9 mouse cellular contexts compared by ENCODE assay signal in the genomic region with DNA sequence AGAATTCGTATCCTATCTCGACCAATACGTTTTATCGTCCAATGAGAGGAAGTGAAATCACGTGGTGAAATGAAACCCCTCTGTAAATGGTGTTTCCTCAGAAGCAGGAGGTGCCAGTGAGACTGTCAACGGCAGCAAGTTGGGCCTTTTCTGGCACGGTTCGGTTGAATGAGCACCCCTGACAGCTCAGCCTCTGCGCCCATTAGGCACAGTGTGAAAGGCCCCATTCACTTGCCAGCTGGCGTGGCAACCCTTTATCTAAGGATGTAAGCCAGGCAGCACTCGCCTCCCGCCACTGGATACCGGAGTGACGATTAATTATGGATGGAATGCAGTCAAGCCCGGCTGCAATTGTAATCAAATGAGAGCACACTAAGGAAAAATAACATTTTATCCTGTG.
DNase-seq lines count a peak whose midpoint lies in the region; ATAC-seq and TF ChIP-seq lines count a peak whose summit lies in the region.
"Had no signal": no experiment of that assay in that cellular context is flagged by ENCODE, and none has a peak within 500 bp of the region (broad histone marks: within the 10 kb centered on the region; RNA-seq: fewer than 3 reads in every experiment).

No protein-coding gene starts in this region.

- no peak for TF ChIP-seq CTCF in left cerebral cortex, adult 2 months (IDR thresholded peaks at IDR 0.05)
- TF ChIP-seq CTCF in midbrain, postnatal 0 days (IDR thresholded peaks at IDR 0.05) = no peak

- intact Hi-C loops in left cerebral cortex, adult 2 months (cut with DNase I) = no loop called here

- H3K36me3 ChIP-seq in forebrain, embryonic 12.5 days (replicated peaks) = no peaks in the 10 kb centered on the region
- H3K36me3 ChIP-seq in heart, embryonic 15.5 days = no peaks in the 10 kb centered on the region
- no peaks in the 10 kb centered on the region for H3K36me3 ChIP-seq in midbrain, postnatal 0 days (ENCODE audit: insufficient read depth, low read length)

- H3K9me3 ChIP-seq in forebrain, embryonic 12.5 days = no peaks in the 10 kb centered on the region
- no peaks in the 10 kb centered on the region for H3K9me3 ChIP-seq in heart, embryonic 15.5 days (replicated peaks)
- no peaks in the 10 kb centered on the region for H3K9me3 ChIP-seq in midbrain, postnatal 0 days (ENCODE audit: low read length)

- peaks cover 19% of the 10 kb centered on the region for H3K4me1 ChIP-seq in forebrain, embryonic 12.5 days
- H3K4me1 ChIP-seq in heart, embryonic 15.5 days (replicated peaks) = peaks cover 11% of the 10 kb centered on the region; the same call in 1 of the 2 replicates
- peaks cover 4% of the 10 kb centered on the region for H3K4me1 ChIP-seq in midbrain, postnatal 0 days (ENCODE audit: insufficient read depth, low read length)
- H3K4me1 ChIP-seq: megakaryocyte, embryonic 14.5 days had no signal

- H3K27ac ChIP-seq in left cerebral cortex, adult 2 months = no peak overlapping the region
- peak overlapping the region; percentile 59; the same call in 1 of the 2 replicates for H3K27ac ChIP-seq in forebrain, embryonic 12.5 days
- H3K27ac ChIP-seq in heart, embryonic 15.5 days = no peak overlapping the region
- H3K27ac ChIP-seq in midbrain, postnatal 0 days (ENCODE audit: low read depth, low read length) = 0 out of 2 replicates have a peak overlapping the region, but pooled peaks have one; percentile 19

- peak overlapping the region; percentile 32 for H3K4me2 ChIP-seq in forebrain, embryonic 12.5 days
- H3K4me2 ChIP-seq in heart, embryonic 15.5 days = peak overlapping the region; percentile 53
- H3K4me2 ChIP-seq in midbrain, postnatal 0 days (ENCODE audit: low read depth, low read length, poor library complexity, severe bottlenecking) = peak overlapping the region; percentile 33

- WGBS in forebrain, embryonic 12.5 days = 14% methylated on average over 15 of the region's 15 CpGs
- WGBS in heart, embryonic 15.5 days = 29% methylated on average over 15 of the region's 15 CpGs
- 8% methylated on average over 15 of the region's 15 CpGs for WGBS in midbrain, postnatal 0 days

- ATAC-seq in forebrain, embryonic 12.5 days (ENCODE audit: low FRiP score) = peak; percentile 95
- peak; percentile 47; the same call in 1 of the 2 replicates for ATAC-seq in heart, embryonic 15.5 days (replicated peaks; ENCODE audit: insufficient number of reproducible peaks, insufficient read depth, low FRiP score, low read depth)
- ATAC-seq in midbrain, postnatal 0 days (ENCODE audit: low FRiP score) = peak; percentile 93

- H3K9ac ChIP-seq in forebrain, embryonic 12.5 days = no peak overlapping the region
- no peak overlapping the region for H3K9ac ChIP-seq in heart, embryonic 15.5 days
- no peak overlapping the region for H3K9ac ChIP-seq in midbrain, postnatal 0 days (replicated peaks; ENCODE audit: low read length, poor library complexity, severe bottlenecking)

- H3K4me3 ChIP-seq in left cerebral cortex, adult 2 months = peak overlapping the region; percentile 28
- H3K4me3 ChIP-seq in forebrain, embryonic 12.5 days (replicated peaks) = peak overlapping the region; percentile 18
- H3K4me3 ChIP-seq in heart, embryonic 15.5 days = peak overlapping the region; percentile 21
- H3K4me3 ChIP-seq in midbrain, postnatal 0 days (ENCODE audit: low read depth, low read length) = peak overlapping the region; percentile 15; the same call in 1 of the 2 replicates
- H3K4me3 ChIP-seq: megakaryocyte, embryonic 14.5 days had no signal

- peak in 1 of 2 experiments; percentile 41 for DNase-seq in left cerebral cortex, adult 2 months (ENCODE audit: extremely low spot score in 1 of 2, low spot score in 2 of 2)
- DNase-seq in left cerebral cortex, adult 11 months (ENCODE audit: low spot score) = no peak
- DNase-seq in kidney, postnatal 14 days = peak; percentile 22
- peak; percentile 96 for DNase-seq in midbrain, postnatal 0 days (ENCODE audit: low spot score)
- no peak for DNase-seq in liver
- DNase-seq in spleen, adult 18-20 months = no peak

- no peaks in the 10 kb centered on the region for H3K27me3 ChIP-seq in forebrain, embryonic 12.5 days
- no peaks in the 10 kb centered on the region for H3K27me3 ChIP-seq in heart, embryonic 15.5 days
- no peaks in the 10 kb centered on the region for H3K27me3 ChIP-seq in midbrain, postnatal 0 days (ENCODE audit: insufficient read depth, low read length)
- H3K27me3 ChIP-seq: megakaryocyte, embryonic 14.5 days had no signal

Comparison
In these comparisons a context has a peak if more than half of its experiments do, and no peak if none do; other contexts are left out.
1. DNase-seq: peak in kidney, postnatal 14 days (single experiment) and midbrain, postnatal 0 days (single experiment); none in left cerebral cortex, adult 11 months (single experiment), liver (single experiment) and spleen, adult 18-20 months (0 of 2).
2. H3K27ac ChIP-seq: peak in forebrain, embryonic 12.5 days (single experiment) and midbrain, postnatal 0 days (single experiment); none in left cerebral cortex, adult 2 months (single experiment) and heart, embryonic 15.5 days (single experiment).
3. Peak in every context shown above with its lines, with median percentiles within 50 percentile points of each other: H3K4me3 ChIP-seq, ATAC-seq and H3K4me2 ChIP-seq.